Mouse (Mus musculus) right cerebral cortex, adult 2 months (tissue): ENCODE measurements around the gene Slc35d2.
"Not testable (repeated sequence)": the region's sequence is repeated elsewhere in the genome, so short reads cannot be mapped to it uniquely, and the experiment has no call there.

Experiments used
- DNase-seq, 2 experiments: peaks; one replicate each; pipeline ENCODE4 v3.0.0; 2021 to 2022; ENCODE audit warnings: low spot score in 2 of 2

Slc35d2 gene

DNA sequence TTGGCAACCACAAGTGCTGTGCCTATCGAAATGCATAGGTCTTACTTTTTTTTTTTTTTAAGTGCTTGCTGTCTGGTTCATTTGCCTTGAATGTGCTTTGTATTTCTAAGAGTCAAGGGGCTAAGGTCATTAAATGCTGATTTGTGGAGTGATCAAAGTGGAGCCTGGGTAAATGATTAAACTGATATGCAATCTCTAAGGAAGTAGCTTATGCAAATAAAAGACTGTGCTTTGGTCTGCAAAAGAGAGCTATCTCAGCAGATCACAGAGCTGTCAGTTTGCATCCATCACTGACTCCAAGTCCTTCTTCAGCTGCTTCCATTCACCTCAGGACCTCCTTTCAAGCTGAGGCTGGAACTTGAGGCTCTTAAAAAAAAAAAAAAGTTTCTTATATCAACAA lies 75.2 kb downstream of the Slc35d2 start:
- no peak for DNase-seq

DNA sequence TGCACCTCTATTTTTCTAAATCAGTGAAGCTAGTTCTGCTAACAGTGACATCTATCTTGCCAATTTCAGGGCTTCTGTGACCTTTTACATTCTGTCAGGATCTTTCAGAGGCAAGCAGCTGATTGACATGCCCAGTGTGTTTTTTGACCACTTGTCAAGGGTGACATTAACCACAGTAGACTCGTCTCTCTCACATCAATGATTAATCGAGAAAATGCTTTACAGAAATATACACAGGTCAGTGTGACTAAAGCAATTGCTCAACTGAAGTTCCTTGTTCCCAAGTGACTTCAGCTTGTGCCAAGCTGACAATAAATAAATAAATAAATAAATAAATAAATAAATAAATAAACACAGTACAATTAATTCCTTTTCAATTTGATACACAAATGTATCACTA lies 76.9 kb downstream of the Slc35d2 start:
- not testable (repeated sequence) for DNase-seq

DNA sequence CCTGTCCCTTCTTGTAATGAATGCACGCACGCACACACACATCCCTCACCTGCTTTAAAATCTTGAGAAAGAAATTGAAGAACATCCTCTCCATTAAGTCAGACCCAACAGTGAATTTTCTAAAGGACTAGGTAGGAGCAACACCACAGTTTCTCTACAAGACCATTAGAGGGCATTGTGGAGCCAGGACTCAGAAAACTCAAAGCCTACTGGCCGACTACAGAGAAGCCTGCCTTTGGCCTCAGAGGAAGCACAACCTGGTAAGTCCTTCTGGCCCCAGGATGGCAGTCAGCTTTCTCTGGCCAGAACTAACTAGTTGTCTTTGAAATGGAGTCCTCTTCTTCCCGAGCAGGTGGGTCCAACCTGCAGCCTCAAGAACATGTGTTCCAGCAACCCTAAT lies 78.3 kb downstream of the Slc35d2 start:
- no peak for DNase-seq

DNA sequence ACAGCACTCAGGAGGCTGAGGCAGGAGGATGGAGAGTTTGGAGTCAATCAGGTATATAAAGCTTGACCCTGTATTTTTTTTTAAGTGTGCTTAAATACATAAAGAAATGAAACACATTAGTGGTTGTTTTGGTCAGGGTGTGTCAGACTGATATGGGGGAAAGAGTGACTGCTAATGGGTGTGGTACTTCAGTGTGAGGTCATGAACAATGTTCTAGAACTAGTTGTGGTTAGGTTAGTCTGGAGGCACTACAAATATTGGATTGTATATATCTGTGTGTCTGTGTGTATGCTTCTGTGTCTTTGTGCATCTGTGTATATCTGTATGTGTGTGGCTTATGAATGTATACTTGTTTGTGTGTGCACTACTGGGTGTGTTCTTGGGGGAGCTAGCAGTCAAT lies 79.6 kb downstream of the Slc35d2 start:
- no peak for DNase-seq

DNA sequence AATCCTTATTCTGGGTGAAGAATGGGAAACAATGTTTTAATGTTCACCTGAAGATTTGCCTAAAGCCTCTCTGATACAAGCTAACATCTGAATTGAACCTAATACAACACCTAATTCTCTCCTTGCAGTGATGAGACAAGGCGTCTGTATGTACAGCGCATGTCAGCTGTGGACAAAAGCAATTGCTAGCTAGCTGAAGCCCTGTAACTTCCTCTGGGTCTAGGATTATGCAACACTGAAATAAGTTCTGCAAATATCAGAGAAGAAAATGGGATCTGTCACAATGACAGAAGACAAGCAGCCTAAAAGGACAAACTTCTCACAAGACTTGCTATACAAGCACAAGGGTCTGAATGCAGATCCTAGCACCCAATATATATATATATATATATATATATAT lies 80.7 kb downstream of the Slc35d2 start:
- no peak for DNase-seq
